ENCODE assay signal across 12 mouse cellular contexts in the genomic region with DNA sequence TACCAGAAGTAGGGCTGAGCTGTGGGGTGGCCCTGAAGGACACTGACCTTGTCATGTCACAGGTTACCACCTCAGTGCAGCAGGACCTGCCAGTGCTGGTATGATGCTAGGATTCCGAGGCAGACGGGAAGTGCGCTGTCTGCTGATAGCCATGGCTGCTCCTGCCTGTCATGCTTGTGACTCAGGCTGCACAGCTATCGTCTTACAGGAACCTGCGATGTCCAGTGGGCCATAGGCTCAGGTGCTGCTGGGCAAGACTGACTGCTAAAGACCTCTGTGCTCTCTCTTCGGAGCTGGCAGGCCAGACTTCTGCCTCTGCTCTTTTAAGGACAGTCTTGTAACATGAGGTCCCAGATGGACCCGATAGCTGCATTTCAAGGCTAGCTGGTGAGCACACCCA. TPM values are rescaled to one million over a fixed set of nuclear protein-coding genes. Genes with fewer than 3 reads are reported as not detected.
"Had no signal": no experiment of that assay in that cellular context is flagged by ENCODE, and none has a peak within 500 bp of the region (broad histone marks: within the 10 kb centered on the region; RNA-seq: fewer than 3 reads in every experiment).

No protein-coding gene starts in this region.

- ATAC-seq: liver, embryonic 12.5 days; midbrain, embryonic 15.5 days had no signal

- H3K4me2 ChIP-seq: limb, embryonic 15.5 days; liver, embryonic 12.5 days; lung, embryonic 15.5 days; midbrain, embryonic 15.5 days; neural tube, embryonic 15.5 days had no signal

- H3K27me3 ChIP-seq: lung, embryonic 15.5 days; midbrain, embryonic 15.5 days; neural tube, embryonic 15.5 days had no signal

- H3K9me3 ChIP-seq: limb, embryonic 15.5 days; liver, embryonic 12.5 days; lung, embryonic 15.5 days; midbrain, embryonic 15.5 days; neural tube, embryonic 15.5 days had no signal

- H3K27ac ChIP-seq: limb, embryonic 15.5 days; liver, embryonic 12.5 days; lung, embryonic 15.5 days; macrophage; midbrain, embryonic 15.5 days; neural tube, embryonic 15.5 days; stomach, postnatal 0 days had no signal

- H3K4me3 ChIP-seq: limb, embryonic 15.5 days; liver, embryonic 12.5 days; lung, embryonic 15.5 days; midbrain, embryonic 15.5 days; neural tube, embryonic 15.5 days had no signal

- DNase-seq: kidney, adult 11 months; lung, postnatal 14 days; right cerebral cortex, adult 18-20 months; right cerebral cortex, postnatal 25 days had no signal

- H3K9ac ChIP-seq: limb, embryonic 15.5 days; liver, embryonic 12.5 days; lung, embryonic 15.5 days; midbrain, embryonic 15.5 days; neural tube, embryonic 15.5 days had no signal

RNA-seq across cellular contexts. Expression of a gene that starts 46.8 kb away (rescaled TPM):
- polyA plus RNA-seq: limb, embryonic 11.5 days; macrophage had no signal
